In genomic region chr17:86014246-86014645, GRCm38 (mm10) we compare ENCODE assay signal across 21 mouse cellular contexts.
DNase-seq lines count a peak whose midpoint lies in the region; ATAC-seq lines count a peak whose summit lies in the region.
"Had no signal": no experiment of that assay in that cellular context is flagged by ENCODE, and none has a peak within 500 bp of the region (broad histone marks: within the 10 kb centered on the region; RNA-seq: fewer than 3 reads in every experiment).

No protein-coding gene starts in this region.

- H3K4me1 ChIP-seq in kidney, embryonic 14.5 days (ENCODE audit: control insufficient read depth, insufficient read depth, low read length): no peaks in the 10 kb centered on the region
- no peaks in the 10 kb centered on the region; the same call in 1 of the 2 replicates for H3K4me1 ChIP-seq in midbrain, embryonic 11.5 days (ENCODE audit: control insufficient read depth, insufficient read depth, low read length)
- H3K4me1 ChIP-seq in midbrain, embryonic 14.5 days (ENCODE audit: control insufficient read depth, insufficient read depth, low read length): no peaks in the 10 kb centered on the region
- H3K4me1 ChIP-seq: embryonic facial prominence, embryonic 15.5 days; midbrain, embryonic 15.5 days had no signal

- H3K27ac ChIP-seq in kidney, embryonic 14.5 days (ENCODE audit: low read depth, low read length): no peak overlapping the region
- no peak overlapping the region for H3K27ac ChIP-seq in midbrain, embryonic 11.5 days (ENCODE audit: low read depth, low read length)
- H3K27ac ChIP-seq in midbrain, embryonic 14.5 days (replicated peaks; ENCODE audit: low read depth, low read length): no peak overlapping the region
- H3K27ac ChIP-seq: embryonic facial prominence, embryonic 15.5 days; forebrain, embryonic 10.5 days; liver, embryonic 15.5 days; midbrain, embryonic 15.5 days had no signal

- no peak overlapping the region for H3K4me2 ChIP-seq in kidney, embryonic 14.5 days (replicated peaks; ENCODE audit: low read depth, low read length)
- H3K4me2 ChIP-seq in midbrain, embryonic 11.5 days: no peak overlapping the region
- H3K4me2 ChIP-seq in midbrain, embryonic 14.5 days (ENCODE audit: low read length): no peak overlapping the region
- H3K4me2 ChIP-seq: embryonic facial prominence, embryonic 15.5 days; heart, embryonic 11.5 days; liver, embryonic 15.5 days; midbrain, embryonic 15.5 days had no signal

- DNase-seq in kidney, adult 11 months: no peak
- DNase-seq in midbrain, embryonic 11.5 days (ENCODE audit: low spot score, missing footprints): peak; percentile 35
- DNase-seq in midbrain, embryonic 14.5 days: no peak
- DNase-seq in yolk sac, embryonic 10.5 days (ENCODE audit: low spot score): no peak
- DNase-seq in urinary bladder, postnatal 4 days (ENCODE audit: low spot score in 2 of 2): no peak
- DNase-seq: adrenal gland, adult 8-10 months; cerebellum, adult 18-20 months; gastrocnemius, postnatal 25 days; heart, postnatal 36 days; kidney, adult 8-10 months; lung, postnatal 4 days; thymus, adult 18-20 months had no signal

- H3K9me3 ChIP-seq in kidney, embryonic 14.5 days (ENCODE audit: control insufficient read depth, low read length): peaks cover 8% of the 10 kb centered on the region; the same call in 1 of the 2 replicates
- no peaks in the 10 kb centered on the region for H3K9me3 ChIP-seq in midbrain, embryonic 11.5 days (ENCODE audit: control insufficient read depth, low read length)
- H3K9me3 ChIP-seq in midbrain, embryonic 14.5 days (ENCODE audit: control insufficient read depth, low read length): peaks cover 4% of the 10 kb centered on the region; the same call in 1 of the 2 replicates
- H3K9me3 ChIP-seq: embryonic facial prominence, embryonic 15.5 days; liver, embryonic 15.5 days; midbrain, embryonic 15.5 days had no signal

- no peaks in the 10 kb centered on the region for H3K27me3 ChIP-seq in kidney, embryonic 14.5 days (ENCODE audit: control insufficient read depth, insufficient read depth, low read length)
- no peaks in the 10 kb centered on the region for H3K27me3 ChIP-seq in midbrain, embryonic 11.5 days (ENCODE audit: control insufficient read depth, insufficient read depth, low read length)
- no peaks in the 10 kb centered on the region for H3K27me3 ChIP-seq in midbrain, embryonic 14.5 days (ENCODE audit: control insufficient read depth, insufficient read depth, low read length)
- H3K27me3 ChIP-seq: embryonic facial prominence, embryonic 15.5 days; liver, embryonic 15.5 days; midbrain, embryonic 15.5 days had no signal

- H3K9ac ChIP-seq in kidney, embryonic 14.5 days (ENCODE audit: low read depth, low read length): no peak overlapping the region
- H3K9ac ChIP-seq in midbrain, embryonic 11.5 days (ENCODE audit: low read length): no peak overlapping the region
- H3K9ac ChIP-seq in midbrain, embryonic 14.5 days (replicated peaks; ENCODE audit: low read length): no peak overlapping the region
- H3K9ac ChIP-seq: embryonic facial prominence, embryonic 15.5 days; liver, embryonic 15.5 days; midbrain, embryonic 15.5 days had no signal

- WGBS in kidney, embryonic 14.5 days: 64% methylated on average over 4 of the region's 4 CpGs
- WGBS in midbrain, embryonic 11.5 days: 90% methylated on average over 4 of the region's 4 CpGs
- WGBS in midbrain, embryonic 14.5 days: 89% methylated on average over 4 of the region's 4 CpGs

- 0 out of 2 replicates have a peak, but pooled peaks have one; percentile 39 for ATAC-seq in kidney, embryonic 14.5 days (ENCODE audit: low FRiP score, low TSS enrichment)
- no peak for ATAC-seq in midbrain, embryonic 11.5 days (ENCODE audit: low FRiP score)
- ATAC-seq in midbrain, embryonic 14.5 days (ENCODE audit: low FRiP score, low TSS enrichment): no peak
- peak; percentile 66 for ATAC-seq in common myeloid progenitor, adult 5-6 weeks (replicated peaks; ENCODE audit: low read depth, poor library complexity, severe bottlenecking)
- ATAC-seq: CD4-positive, CD25-positive, alpha-beta regulatory T cell, adult 4 months; hindbrain, embryonic 16.5 days; midbrain, embryonic 15.5 days had no signal

- H3K4me3 ChIP-seq in kidney, embryonic 14.5 days (ENCODE audit: low read length): no peak overlapping the region
- H3K4me3 ChIP-seq in midbrain, embryonic 11.5 days (ENCODE audit: low read depth, low read length): no peak overlapping the region
- H3K4me3 ChIP-seq in midbrain, embryonic 14.5 days (replicated peaks; ENCODE audit: low read depth, low read length): no peak overlapping the region
- H3K4me3 ChIP-seq: embryonic facial prominence, embryonic 15.5 days; forebrain, embryonic 10.5 days; liver, embryonic 15.5 days; midbrain, embryonic 15.5 days had no signal

- no peaks in the 10 kb centered on the region for H3K36me3 ChIP-seq in kidney, embryonic 14.5 days (ENCODE audit: control insufficient read depth, insufficient read depth, low read length)
- no peaks in the 10 kb centered on the region for H3K36me3 ChIP-seq in midbrain, embryonic 11.5 days (ENCODE audit: control insufficient read depth, insufficient read depth, low read length)
- H3K36me3 ChIP-seq in midbrain, embryonic 14.5 days (ENCODE audit: control insufficient read depth, insufficient read depth, low read length): no peaks in the 10 kb centered on the region
- H3K36me3 ChIP-seq: embryonic facial prominence, embryonic 15.5 days; forebrain, embryonic 10.5 days; liver, embryonic 15.5 days; midbrain, embryonic 15.5 days had no signal

Comparison
In these comparisons a context has a peak if more than half of its experiments do, and no peak if none do; other contexts are left out.
1. ATAC-seq: peak in kidney, embryonic 14.5 days (single experiment) and common myeloid progenitor, adult 5-6 weeks (single experiment); none in midbrain, embryonic 11.5 days (single experiment) and midbrain, embryonic 14.5 days (single experiment).